Comparison of ENCODE assay signal across 16 mouse cellular contexts in the genomic region with DNA sequence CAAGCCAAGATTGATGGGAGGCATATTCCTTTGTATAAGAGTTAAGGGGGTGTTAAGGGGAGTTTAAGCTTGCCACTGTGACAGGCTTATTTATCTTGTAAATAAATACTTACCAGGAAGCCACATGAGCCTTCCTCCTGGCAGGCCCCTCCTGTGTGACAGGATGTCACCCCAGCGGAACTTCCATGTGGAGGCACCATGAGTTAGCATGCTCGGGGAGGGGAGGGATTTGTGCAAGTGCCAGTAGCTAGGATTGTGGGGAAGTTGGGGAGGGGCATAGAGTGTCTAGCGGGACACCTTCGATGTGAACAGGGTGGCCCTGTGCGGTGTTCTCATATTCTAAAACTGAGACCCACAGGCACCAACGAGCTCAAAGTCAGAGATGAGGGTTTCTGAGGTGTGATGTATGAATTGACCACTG.
DNase-seq lines count a peak whose midpoint lies in the region; ATAC-seq and TF ChIP-seq lines count a peak whose summit lies in the region.
"Had no signal": no experiment of that assay in that cellular context is flagged by ENCODE, and none has a peak within 500 bp of the region (broad histone marks: within the 10 kb centered on the region; RNA-seq: fewer than 3 reads in every experiment).

No protein-coding gene starts in this region.

- 0 out of 2 replicates have a peak overlapping the region, but pooled peaks have one; percentile 10 for H3K27ac ChIP-seq in left cerebral cortex, adult 2 months
- no peak overlapping the region for H3K27ac ChIP-seq in hindbrain, embryonic 16.5 days (ENCODE audit: low read depth, low read length)
- H3K27ac ChIP-seq in midbrain, embryonic 16.5 days (ENCODE audit: low read length), result peak overlapping the region; percentile 40; the same call in 1 of the 2 replicates
- H3K27ac ChIP-seq: embryonic facial prominence, embryonic 12.5 days; liver, embryonic 13.5 days had no signal

- no peak for TF ChIP-seq CTCF in left cerebral cortex, adult 2 months (IDR thresholded peaks at IDR 0.05)

- no peak overlapping the region for H3K4me3 ChIP-seq in left cerebral cortex, adult 2 months
- no peak overlapping the region for H3K4me3 ChIP-seq in hindbrain, embryonic 16.5 days (ENCODE audit: low read length)
- no peak overlapping the region for H3K4me3 ChIP-seq in midbrain, embryonic 16.5 days (ENCODE audit: low read depth, low read length)
- H3K4me3 ChIP-seq: embryonic facial prominence, embryonic 12.5 days; heart, embryonic 12.5 days; liver, embryonic 13.5 days had no signal

- intact Hi-C loops in left cerebral cortex, adult 2 months (cut with DNase I), result no loop called here
- intact Hi-C loops in left cerebral cortex, postnatal 25 days (cut with DNase I), result no loop called here

- H3K4me2 ChIP-seq in hindbrain, embryonic 16.5 days (ENCODE audit: low read length), result no peak overlapping the region
- no peak overlapping the region for H3K4me2 ChIP-seq in midbrain, embryonic 16.5 days (ENCODE audit: low read length)
- H3K4me2 ChIP-seq: embryonic facial prominence, embryonic 12.5 days; heart, embryonic 12.5 days; liver, embryonic 13.5 days had no signal

- H3K36me3 ChIP-seq in hindbrain, embryonic 16.5 days (ENCODE audit: control insufficient read depth, insufficient read depth, low read length), result no peaks in the 10 kb centered on the region
- no peaks in the 10 kb centered on the region for H3K36me3 ChIP-seq in midbrain, embryonic 16.5 days (ENCODE audit: control insufficient read depth, insufficient read depth, low read length)
- H3K36me3 ChIP-seq: embryonic facial prominence, embryonic 12.5 days; heart, embryonic 12.5 days; liver, embryonic 13.5 days had no signal

- H3K27me3 ChIP-seq in hindbrain, embryonic 16.5 days (replicated peaks; ENCODE audit: control insufficient read depth, insufficient read depth, low read length), result no peaks in the 10 kb centered on the region
- H3K27me3 ChIP-seq in midbrain, embryonic 16.5 days (ENCODE audit: control insufficient read depth, insufficient read depth, low read depth, low read length), result no peaks in the 10 kb centered on the region
- H3K27me3 ChIP-seq: embryonic facial prominence, embryonic 12.5 days; heart, embryonic 12.5 days; liver, embryonic 13.5 days; Patski had no signal

- WGBS in hindbrain, embryonic 16.5 days, result 58% methylated on average over 6 of the region's 6 CpGs
- 76% methylated on average over 6 of the region's 6 CpGs for WGBS in midbrain, embryonic 16.5 days

- H3K4me1 ChIP-seq in hindbrain, embryonic 16.5 days (ENCODE audit: control insufficient read depth, insufficient read depth, low read depth, low read length), result peaks cover 6% of the 10 kb centered on the region
- H3K4me1 ChIP-seq in midbrain, embryonic 16.5 days (ENCODE audit: control insufficient read depth, insufficient read depth, low read length), result peaks cover 7% of the 10 kb centered on the region
- H3K4me1 ChIP-seq: heart, embryonic 12.5 days; liver, embryonic 13.5 days had no signal

- no peak overlapping the region for H3K9ac ChIP-seq in hindbrain, embryonic 16.5 days (ENCODE audit: low read depth, low read length)
- H3K9ac ChIP-seq in midbrain, embryonic 16.5 days (ENCODE audit: low read depth, low read length), result no peak overlapping the region
- H3K9ac ChIP-seq: embryonic facial prominence, embryonic 12.5 days; heart, embryonic 12.5 days; liver, embryonic 13.5 days had no signal

- DNase-seq in left cerebral cortex, adult 2 months (ENCODE audit: extremely low spot score in 1 of 2, low spot score in 2 of 2), result no peak
- DNase-seq in left cerebral cortex, postnatal 25 days (ENCODE audit: low spot score in 2 of 2), result no peak
- peak; percentile 34 to 51 for DNase-seq in kidney, postnatal 25 days
- no peak for DNase-seq in spleen, adult 12 weeks (ENCODE audit: low spot score)
- DNase-seq in adrenal gland, postnatal 10 days, result no peak
- DNase-seq: adrenal gland, postnatal 14 days; cerebellum, adult 18-20 months; liver, embryonic 13.5 days; right cerebral cortex, adult 18-20 months; thymus, postnatal 4 days had no signal

- no peaks in the 10 kb centered on the region for H3K9me3 ChIP-seq in hindbrain, embryonic 16.5 days (ENCODE audit: control insufficient read depth, low read length)
- H3K9me3 ChIP-seq in midbrain, embryonic 16.5 days (replicated peaks; ENCODE audit: control insufficient read depth, low read length, poor library complexity, severe bottlenecking), result no peaks in the 10 kb centered on the region
- H3K9me3 ChIP-seq: embryonic facial prominence, embryonic 12.5 days; heart, embryonic 12.5 days had no signal

- peak; percentile 63 for ATAC-seq in hindbrain, embryonic 16.5 days
- ATAC-seq in midbrain, embryonic 16.5 days, result peak; percentile 52; the same call in 1 of the 2 replicates
- no peak for ATAC-seq in granulocyte monocyte progenitor cell, adult 5-6 weeks (replicated peaks; ENCODE audit: poor library complexity, severe bottlenecking)
- ATAC-seq: Patski had no signal

Comparison
In these comparisons a context has a peak if more than half of its experiments do, and no peak if none do; other contexts are left out.
1. DNase-seq: peak in kidney, postnatal 25 days (2 of 2); none in left cerebral cortex, adult 2 months (0 of 2), left cerebral cortex, postnatal 25 days (0 of 2), spleen, adult 12 weeks (single experiment) and adrenal gland, postnatal 10 days (single experiment).